Mouse (Mus musculus) adrenal gland, postnatal 25 days (tissue): Measurements from ENCODE around the gene Slc17a2. TPM values are rescaled to one million over a fixed set of nuclear protein-coding genes. Genes with fewer than 3 reads are reported as not detected.

ENCODE experiments used
- total RNA-seq: library from RNA; stranded (reverse); gene quantifications from 2 replicates; pipeline ENCODE4 v1.2.3, GENCODE M21; 2021

The Slc17a2 gene
- total RNA-seq, 1 experiment from 2014 or later: not detected

Other genes with a start within 250 kb of the Slc17a2 start
- gene Hist1h3e, start 244.6 kb upstream of the Slc17a2 start, total RNA-seq: 66.8 and 86.4 TPM in 2 replicates
- 14.5 and 15.5 TPM in 2 replicates for gene Hist1h2ae, start 235.8 kb upstream of the Slc17a2 start, total RNA-seq
- 106 and 130 TPM in 2 replicates for gene Hist1h2bg, start 235.6 kb upstream of the Slc17a2 start, total RNA-seq
- gene Hist1h2bf, start 232.8 kb upstream of the Slc17a2 start, total RNA-seq: 61.2 and 62.9 TPM in 2 replicates
- gene Hist1h2ad, start 232.6 kb upstream of the Slc17a2 start, total RNA-seq: 2.3 and 9.6 TPM in 2 replicates
- 12.9 and 16.6 TPM in 2 replicates for gene Hist1h3d, start 231.2 kb upstream of the Slc17a2 start, total RNA-seq
- gene Hist1h4d, start 225.4 kb upstream of the Slc17a2 start, total RNA-seq: 174 and 185 TPM in 2 replicates
- gene Hist1h2be, start 185.9 kb upstream of the Slc17a2 start, total RNA-seq: 18.6 and 18.8 TPM in 2 replicates
- gene Hist1h1e, start 184.4 kb upstream of the Slc17a2 start, total RNA-seq: 102 and 118 TPM in 2 replicates
- gene Hist1h2ac, start 123.0 kb upstream of the Slc17a2 start, total RNA-seq: 3.5 and 4.3 TPM in 2 replicates
- 193 and 227 TPM in 2 replicates for gene Hist1h2bc, start 122.8 kb upstream of the Slc17a2 start, total RNA-seq
- not detected in 2 replicates for gene Hist1h1t, start 111.2 kb upstream of the Slc17a2 start, total RNA-seq
- 97.6 and 116 TPM in 2 replicates for gene Hist1h4c, start 108.5 kb upstream of the Slc17a2 start, total RNA-seq
- gene Hfe, start 96.1 kb upstream of the Slc17a2 start, total RNA-seq: 37.3 and 49.1 TPM in 2 replicates
- gene Hist1h1c, start 68.2 kb upstream of the Slc17a2 start, total RNA-seq: 248 and 316 TPM in 2 replicates
- gene Hist1h3c, start 61.4 kb upstream of the Slc17a2 start, total RNA-seq: 33.0 and 40.6 TPM in 2 replicates
- gene Hist1h2bb, start 60.3 kb upstream of the Slc17a2 start, total RNA-seq: 56.1 and 68.8 TPM in 2 replicates
- 76.6 and 90.4 TPM in 2 replicates for gene Hist1h2ab, start 55.9 kb upstream of the Slc17a2 start, total RNA-seq
- 94.0 and 112 TPM in 2 replicates for gene Hist1h3b, start 54.7 kb upstream of the Slc17a2 start, total RNA-seq
- 127 and 163 TPM in 2 replicates for gene Hist1h4b, start 50.0 kb upstream of the Slc17a2 start, total RNA-seq
- gene Hist1h4a, start 45.8 kb upstream of the Slc17a2 start, total RNA-seq: 73.8 and 80.4 TPM in 2 replicates
- 78.8 and 80.4 TPM in 2 replicates for gene Hist1h3a, start 44.6 kb upstream of the Slc17a2 start, total RNA-seq
- gene Hist1h1a, start 43.3 kb upstream of the Slc17a2 start, total RNA-seq: 76.4 and 84.2 TPM in 2 replicates
- 0.33 TPM in 1 of 2 replicates, not detected in the other for gene Trim38, start 37.1 kb upstream of the Slc17a2 start, total RNA-seq
- 0.38 and 0.46 TPM in 2 replicates for gene Slc17a3, start 32.4 kb downstream of the Slc17a2 start, total RNA-seq
- gene Slc17a1, start 60.8 kb downstream of the Slc17a2 start, total RNA-seq: not detected in 2 replicates
- 0.30 TPM in 1 of 2 replicates, not detected in the other for gene Slc17a4, start 108.0 kb downstream of the Slc17a2 start, total RNA-seq
- gene Hist1h2ba, start 127.2 kb downstream of the Slc17a2 start, total RNA-seq: not detected in 2 replicates
- not detected in 2 replicates for gene Hist1h2aa, start 127.5 kb downstream of the Slc17a2 start, total RNA-seq
- 0.90 and 2.9 TPM in 2 replicates for gene Scgn, start 184.2 kb downstream of the Slc17a2 start, total RNA-seq